Mouse (Mus musculus): Measurements from ENCODE around the gene Fam71e2. TPM values are rescaled to one million over a fixed set of nuclear protein-coding genes. Genes with fewer than 3 reads are reported as not detected.
"Not testable (repeated sequence)": the region's sequence is repeated elsewhere in the genome, so short reads cannot be mapped to it uniquely, and the experiment has no call there.

The Fam71e2 gene
- total RNA-seq (2021), result not detected

- no peak for DNase-seq (ENCODE audit: extremely low spot score in 1 of 2, low spot score in 1 of 2)
Observed at GRCm38 (mm10) chr7:4771202-4771601, at the start of gene Fam71e2. Gene Fam71e2, minus strand, starts transcription at chr7:4771302.

GRCm38 (mm10) chr7:4816559-4816958 lies 45.5 kb upstream of the Fam71e2 start:
- DNase-seq (ENCODE audit: extremely low spot score in 1 of 2, low spot score in 1 of 2), result no peak

GRCm38 (mm10) chr7:4813105-4813791 lies 42.1 kb upstream of the Fam71e2 start:
- no peak for DNase-seq (ENCODE audit: extremely low spot score in 1 of 2, low spot score in 1 of 2)

GRCm38 (mm10) chr7:4812303-4813104 lies 41.4 kb upstream of the Fam71e2 start, which contains the start of gene Ube2s:
Gene Ube2s, minus strand, starts transcription at chr7:4812590.
- DNase-seq (ENCODE audit: extremely low spot score in 1 of 2, low spot score in 1 of 2), result peak; percentile 95

GRCm38 (mm10) chr7:4811842-4812302 lies 40.8 kb upstream of the Fam71e2 start:
- no peak for DNase-seq (ENCODE audit: extremely low spot score in 1 of 2, low spot score in 1 of 2)

- DNase-seq (ENCODE audit: extremely low spot score in 1 of 2, low spot score in 1 of 2), result not testable (repeated sequence)
Observed at GRCm38 (mm10) chr7:4811131-4811530, 40.0 kb upstream of the Fam71e2 start.

- no peak for DNase-seq (ENCODE audit: extremely low spot score in 1 of 2, low spot score in 1 of 2)
Observed at GRCm38 (mm10) chr7:4806716-4807115, 35.6 kb upstream of the Fam71e2 start.

- no peak for DNase-seq (ENCODE audit: extremely low spot score in 1 of 2, low spot score in 1 of 2)
Observed at GRCm38 (mm10) chr7:4802247-4802646, 31.1 kb upstream of the Fam71e2 start.

GRCm38 (mm10) chr7:4795767-4796433 lies 24.8 kb upstream of the Fam71e2 start:
- no peak for DNase-seq (ENCODE audit: extremely low spot score in 1 of 2, low spot score in 1 of 2)

GRCm38 (mm10) chr7:4794631-4795168 lies 23.6 kb upstream of the Fam71e2 start:
- DNase-seq (ENCODE audit: extremely low spot score in 1 of 2, low spot score in 1 of 2), result no peak

GRCm38 (mm10) chr7:4793674-4794073 lies 22.6 kb upstream of the Fam71e2 start:
- no peak for DNase-seq (ENCODE audit: extremely low spot score in 1 of 2, low spot score in 1 of 2)

GRCm38 (mm10) chr7:4793248-4793647 lies 22.1 kb upstream of the Fam71e2 start:
- not testable (repeated sequence) for DNase-seq (ENCODE audit: extremely low spot score in 1 of 2, low spot score in 1 of 2)

- peak; percentile 86 to 89 for DNase-seq (ENCODE audit: extremely low spot score in 1 of 2, low spot score in 1 of 2)
Observed at GRCm38 (mm10) chr7:4792278-4793212, 21.4 kb upstream of the Fam71e2 start, which contains the start of gene Rpl28. Gene Rpl28, plus strand, starts transcription at chr7:4792874.

- DNase-seq (ENCODE audit: extremely low spot score in 1 of 2, low spot score in 1 of 2), result no peak
Observed at GRCm38 (mm10) chr7:4789436-4789935, 18.4 kb upstream of the Fam71e2 start, which contains the start of gene Tmem238. Gene Tmem238, minus strand, starts transcription at chr7:4789656.

- peak; percentile 45 to 49 for DNase-seq (ENCODE audit: extremely low spot score in 1 of 2, low spot score in 1 of 2)
Observed at GRCm38 (mm10) chr7:4788499-4789435, 17.7 kb upstream of the Fam71e2 start.

GRCm38 (mm10) chr7:4783667-4784268 lies 12.7 kb upstream of the Fam71e2 start:
- DNase-seq (ENCODE audit: extremely low spot score in 1 of 2, low spot score in 1 of 2), result no peak

- DNase-seq (ENCODE audit: extremely low spot score in 1 of 2, low spot score in 1 of 2), result no peak
Observed at GRCm38 (mm10) chr7:4782759-4783158, 11.7 kb upstream of the Fam71e2 start, which contains the start of the genes Il11 and Tmem190. Gene Il11, minus strand, starts transcription at chr7:4782859. Gene Tmem190, plus strand, starts transcription at chr7:4782937.

- DNase-seq (ENCODE audit: extremely low spot score in 1 of 2, low spot score in 1 of 2), result no peak
Observed at GRCm38 (mm10) chr7:4782130-4782529, 11.0 kb upstream of the Fam71e2 start.

All from layer of hippocampus, postnatal 25 days (tissue).